Mouse (Mus musculus) forebrain, embryonic 15.5 days (tissue): ENCODE results near the gene Ntm. TPM values are rescaled to one million over a fixed set of nuclear protein-coding genes. Genes with fewer than 3 reads are reported as not detected.

ENCODE experiments used
- ATAC-seq: fragments of 200-750 bp; cut with Nextera tagmentation; replicated peaks from 2 replicates; pipeline ENCODE4 v1.8.0; 2017; ENCODE audit warnings: mild to moderate bottlenecking, moderate TSS enrichment, moderate library complexity
- H3K27ac ChIP-seq: fragments of 300-500 bp; sonication (generic); replicated peaks from 2 replicates; pipeline ENCODE4 v1.5.1; 2015; ENCODE audit warnings: mild to moderate bottlenecking, inconsistent platforms
- H3K27me3 ChIP-seq: fragments of 300-500 bp; sonication (generic); 2 replicates; pipeline ENCODE4 v1.6.1; 2015; ENCODE audit warnings: inconsistent platforms
- H3K36me3 ChIP-seq: fragments of 300-500 bp; sonication (generic); 2 replicates; pipeline ENCODE4 v1.6.1; 2015; ENCODE audit warnings: mild to moderate bottlenecking, inconsistent platforms
- H3K4me1 ChIP-seq: fragments of 300-500 bp; sonication (generic); 2 replicates; pipeline ENCODE4 v1.6.1; 2015; ENCODE audit warnings: inconsistent platforms
- H3K4me2 ChIP-seq: fragments of 300-500 bp; sonication (generic); replicated peaks from 2 replicates; pipeline ENCODE4 v1.6.1; 2015; ENCODE audit warnings: mild to moderate bottlenecking, inconsistent platforms
- H3K4me3 ChIP-seq: fragments of 300-500 bp; sonication (generic); 2 replicates; pipeline ENCODE4 v1.5.1; 2015; ENCODE audit warnings: mild to moderate bottlenecking, inconsistent platforms
- H3K9ac ChIP-seq: fragments of 300-500 bp; sonication (generic); replicated peaks from 2 replicates; pipeline ENCODE4 v1.6.1; 2015; ENCODE audit warnings: mild to moderate bottlenecking, inconsistent platforms
- H3K9me3 ChIP-seq: fragments of 300-500 bp; sonication (generic); 2 replicates; pipeline ENCODE4 v1.6.1; 2016; ENCODE audit warnings: inconsistent platforms
- WGBS: fragments of 180-500 bp; shearing (Covaris S2); methylation state at CpG from one replicate; pipeline ENCODE4 v1.1.7; 2015; ENCODE audit warnings: mixed read lengths; 5-methylcytosine and 5-hydroxymethylcytosine counted together
- polyA plus RNA-seq: library from polyadenylated mRNA; unstranded; fragments of >200 nt; fragmentation: Nextera tagmentation; extraction: Ambion mirVana; gene quantifications from 2 replicates; pipeline ENCODE4 v1.2.1, GENCODE M21; 2015

The Ntm gene
- polyA plus RNA-seq, 1 experiment from 2014 or later = 98.7 TPM

GRCm38 (mm10) chr9:29585746-29586380 is 377.1 kb downstream of the Ntm start:
- H3K4me1 ChIP-seq = peaks cover 12% of the 10 kb centered on the region
- no peak overlapping the region for H3K4me3 ChIP-seq
- no peak overlapping the region for H3K9ac ChIP-seq
- ATAC-seq = no peak
- no peaks in the 10 kb centered on the region for H3K36me3 ChIP-seq
- WGBS = 55% methylated on average over 8 of the region's 8 CpGs
- H3K9me3 ChIP-seq = no peaks in the 10 kb centered on the region
- no peak overlapping the region for H3K27ac ChIP-seq
- no peak overlapping the region for H3K4me2 ChIP-seq
- no peaks in the 10 kb centered on the region for H3K27me3 ChIP-seq

GRCm38 (mm10) chr9:29578226-29578625 is 384.7 kb downstream of the Ntm start:
- no peak for ATAC-seq
- WGBS = 70% methylated on average over 11 of the region's 11 CpGs
- Histone ChIP-seq H3K27me3 (no peaks in the 10 kb centered on the region), H3K4me3 (no peak overlapping the region), H3K36me3 (no peaks in the 10 kb centered on the region), H3K9ac (no peak overlapping the region), H3K27ac (no peak overlapping the region), H3K9me3 (no peaks in the 10 kb centered on the region), H3K4me1 (peaks cover 6% of the 10 kb centered on the region; the same call in 1 of the 2 replicates), H3K4me2 (no peak overlapping the region)

GRCm38 (mm10) chr9:29576051-29576533 is 386.8 kb downstream of the Ntm start:
- Histone ChIP-seq H3K4me2 (no peak overlapping the region), H3K4me1 (peaks cover 6% of the 10 kb centered on the region; the same call in 1 of the 2 replicates), H3K9ac (no peak overlapping the region), H3K27me3 (no peaks in the 10 kb centered on the region), H3K4me3 (no peak overlapping the region), H3K36me3 (no peaks in the 10 kb centered on the region), H3K9me3 (no peaks in the 10 kb centered on the region), H3K27ac (no peak overlapping the region)
- no peak for ATAC-seq
- WGBS = 19% methylated on average over 4 of the region's 4 CpGs

- Histone ChIP-seq H3K9ac (no peak overlapping the region), H3K4me2 (no peak overlapping the region), H3K36me3 (no peaks in the 10 kb centered on the region), H3K27ac (no peak overlapping the region), H3K4me3 (no peak overlapping the region), H3K27me3 (no peaks in the 10 kb centered on the region), H3K9me3 (no peaks in the 10 kb centered on the region), H3K4me1 (peaks cover 6% of the 10 kb centered on the region; the same call in 1 of the 2 replicates)
- no peak for ATAC-seq
- 71% methylated on average over 5 of the region's 5 CpGs for WGBS
These were observed 388.4 kb downstream of the Ntm start for GRCm38 (mm10) chr9:29574548-29574947.

- Histone ChIP-seq H3K9me3 (no peaks in the 10 kb centered on the region), H3K4me1 (no peaks in the 10 kb centered on the region), H3K27ac (no peak overlapping the region), H3K4me3 (no peak overlapping the region), H3K36me3 (no peaks in the 10 kb centered on the region), H3K9ac (no peak overlapping the region), H3K4me2 (no peak overlapping the region), H3K27me3 (no peaks in the 10 kb centered on the region)
- no peak for ATAC-seq
- WGBS = 73% methylated on average over 5 of the region's 5 CpGs
These were observed 394.4 kb downstream of the Ntm start for GRCm38 (mm10) chr9:29568571-29568970.

DNA sequence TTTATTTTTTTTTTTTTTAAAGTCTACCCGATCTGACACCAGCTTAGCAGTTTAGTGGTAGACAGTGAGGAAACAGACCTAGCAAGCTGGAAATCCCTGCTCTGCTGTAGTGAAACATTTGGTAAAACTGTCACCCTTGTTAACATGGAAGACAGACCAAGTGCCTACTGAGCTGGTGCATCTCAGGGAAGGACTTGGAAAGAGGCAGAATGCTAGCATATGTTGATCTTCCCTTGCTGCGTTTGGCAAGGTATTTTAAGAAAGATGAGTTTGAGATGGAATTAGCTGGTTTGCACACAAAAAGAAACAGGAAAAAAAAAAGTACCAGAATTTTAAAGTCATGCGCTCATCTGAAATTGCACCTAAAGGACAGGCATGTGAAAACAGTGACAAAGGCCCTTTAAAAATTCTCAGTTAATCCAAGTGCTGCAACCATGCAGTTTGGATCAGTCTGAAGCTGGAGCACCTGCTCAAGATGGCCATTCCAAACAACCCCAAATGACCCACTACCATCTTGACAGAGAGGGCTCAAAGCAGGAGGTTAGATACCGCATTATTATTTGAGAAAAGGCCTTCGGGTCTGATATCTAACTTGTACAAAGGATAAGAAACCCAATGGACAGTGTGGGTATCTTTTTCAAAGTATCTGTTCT is 400.4 kb downstream of the Ntm start:
- WGBS = 82% methylated on average over 5 of the region's 5 CpGs

DNA sequence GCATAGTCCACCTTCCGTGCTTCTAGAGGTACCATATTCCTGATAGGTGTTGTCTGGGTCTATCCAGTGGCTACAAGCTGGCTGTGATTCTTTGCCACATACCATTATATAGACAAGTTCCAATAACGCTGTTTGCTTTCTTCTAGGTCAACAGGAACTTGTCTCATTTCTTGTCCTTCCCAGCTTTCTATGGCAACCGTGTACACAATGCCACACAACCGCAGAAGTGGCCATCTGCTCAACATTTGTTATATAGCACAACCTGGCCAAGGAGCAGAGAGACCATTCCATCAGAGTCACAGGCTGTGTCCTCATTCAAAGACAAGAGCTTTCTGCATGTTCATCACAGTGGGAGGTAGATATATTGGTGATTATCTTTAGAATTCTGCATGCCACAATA is 404.0 kb downstream of the Ntm start:
- Histone ChIP-seq H3K36me3 (no peaks in the 10 kb centered on the region), H3K27me3 (no peaks in the 10 kb centered on the region), H3K4me2 (no peak overlapping the region), H3K9ac (no peak overlapping the region), H3K4me1 (no peaks in the 10 kb centered on the region), H3K9me3 (no peaks in the 10 kb centered on the region), H3K4me3 (no peak overlapping the region), H3K27ac (no peak overlapping the region)
- no peak for ATAC-seq
- WGBS = 89% methylated on average over 4 of the region's 4 CpGs

More for the DNA sequence above, 400.4 kb downstream of the Ntm start:
- H3K27me3 ChIP-seq = no peaks in the 10 kb centered on the region
- H3K9me3 ChIP-seq = no peaks in the 10 kb centered on the region
- H3K4me3 ChIP-seq = no peak overlapping the region
- no peak overlapping the region for H3K4me2 ChIP-seq
- H3K9ac ChIP-seq = no peak overlapping the region
- H3K4me1 ChIP-seq = no peaks in the 10 kb centered on the region
- H3K36me3 ChIP-seq = no peaks in the 10 kb centered on the region
- H3K27ac ChIP-seq = no peak overlapping the region
- no peak for ATAC-seq

- Histone ChIP-seq H3K27me3 (no peaks in the 10 kb centered on the region), H3K9ac (no peak overlapping the region), H3K4me2 (no peak overlapping the region), H3K4me3 (no peak overlapping the region), H3K4me1 (no peaks in the 10 kb centered on the region), H3K9me3 (no peaks in the 10 kb centered on the region), H3K27ac (no peak overlapping the region), H3K36me3 (no peaks in the 10 kb centered on the region)
- no peak for ATAC-seq
- 75% methylated on average over 8 of the region's 8 CpGs for WGBS
These were observed 412.4 kb downstream of the Ntm start for GRCm38 (mm10) chr9:29550582-29550981.

DNA sequence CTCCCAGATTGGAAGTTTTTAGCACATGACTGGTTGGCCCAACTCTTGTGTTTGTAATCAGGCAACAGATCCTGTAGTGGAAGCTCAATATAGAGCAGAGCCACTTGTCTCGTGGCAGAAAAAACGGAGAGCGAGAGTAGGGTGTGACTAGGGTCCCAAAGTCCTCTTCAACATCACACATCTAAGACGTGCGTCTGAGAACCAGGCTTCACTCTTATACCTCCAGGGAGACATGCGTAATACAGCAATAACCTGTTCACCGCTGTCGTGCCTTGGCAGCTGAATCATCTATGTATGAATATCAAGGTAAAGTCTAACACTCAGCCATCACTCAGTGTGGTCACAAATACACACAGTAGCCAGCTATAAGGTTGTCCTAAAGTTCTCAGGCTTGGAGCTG is 412.8 kb downstream of the Ntm start:
- Histone ChIP-seq H3K27ac (no peak overlapping the region), H3K4me3 (no peak overlapping the region), H3K27me3 (no peaks in the 10 kb centered on the region), H3K36me3 (no peaks in the 10 kb centered on the region), H3K4me2 (no peak overlapping the region), H3K4me1 (no peaks in the 10 kb centered on the region), H3K9me3 (no peaks in the 10 kb centered on the region), H3K9ac (no peak overlapping the region)
- ATAC-seq = no peak
- WGBS = 93% methylated on average over 8 of the region's 8 CpGs

DNA sequence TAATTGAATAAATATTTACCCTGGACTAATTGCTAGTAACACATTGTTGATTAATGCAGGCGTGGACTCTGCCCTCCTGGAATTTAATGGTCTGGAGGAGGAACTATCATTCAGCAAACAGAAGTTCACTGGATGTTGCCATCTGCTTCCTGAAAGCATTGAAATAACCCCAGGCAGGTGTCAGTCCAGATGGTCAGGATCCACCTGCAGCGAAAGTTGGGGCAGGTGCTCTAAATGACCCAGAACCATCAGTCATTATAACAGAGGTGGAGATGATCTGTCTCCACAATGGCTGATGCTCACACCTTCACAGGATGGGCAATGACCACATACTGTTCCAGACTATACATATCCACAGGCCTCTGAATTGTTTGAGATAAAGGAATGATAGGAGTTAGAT is 426.5 kb downstream of the Ntm start:
- WGBS = 78% methylated on average over 2 of the region's 2 CpGs

DNA sequence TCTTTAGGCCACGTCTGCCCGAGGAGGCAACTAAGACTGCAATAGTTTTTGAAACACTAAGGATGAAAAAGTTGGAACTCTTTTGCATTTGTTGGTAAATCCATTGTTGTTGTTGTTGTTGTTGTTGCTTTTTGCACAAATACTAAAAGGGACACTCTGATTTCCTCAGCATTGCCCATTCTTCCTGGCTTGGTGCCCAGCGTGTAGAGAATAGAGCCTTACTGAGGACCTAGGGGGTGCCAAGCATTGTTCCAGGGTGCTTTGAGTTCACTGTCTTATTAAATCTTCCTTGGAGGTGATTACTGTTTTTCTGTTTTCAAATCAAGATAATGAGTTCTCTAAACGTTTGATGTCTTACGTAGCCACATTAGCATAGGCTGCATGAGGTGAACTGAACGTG is 428.2 kb downstream of the Ntm start:
- H3K9ac ChIP-seq = no peak overlapping the region
- H3K27ac ChIP-seq = no peak overlapping the region
- H3K4me2 ChIP-seq = no peak overlapping the region
- no peaks in the 10 kb centered on the region for H3K36me3 ChIP-seq
- H3K4me1 ChIP-seq = peaks cover 21% of the 10 kb centered on the region
- WGBS = 19% methylated on average over 6 of the region's 6 CpGs
- ATAC-seq = no peak
- H3K9me3 ChIP-seq = no peaks in the 10 kb centered on the region
- H3K27me3 ChIP-seq = no peaks in the 10 kb centered on the region
- H3K4me3 ChIP-seq = no peak overlapping the region

More for the DNA sequence above, 426.5 kb downstream of the Ntm start:
- Histone ChIP-seq H3K4me1 (peaks cover 21% of the 10 kb centered on the region), H3K36me3 (no peaks in the 10 kb centered on the region), H3K4me2 (no peak overlapping the region), H3K9me3 (no peaks in the 10 kb centered on the region), H3K4me3 (no peak overlapping the region), H3K27me3 (no peaks in the 10 kb centered on the region), H3K27ac (no peak overlapping the region), H3K9ac (no peak overlapping the region)
- ATAC-seq = no peak

GRCm38 (mm10) chr9:29534304-29534703 is 428.6 kb downstream of the Ntm start:
- ATAC-seq = no peak

More at GRCm38 (mm10) chr9:29534304-29534703, 428.6 kb downstream of the Ntm start:
- Histone ChIP-seq H3K9me3 (no peaks in the 10 kb centered on the region), H3K27me3 (no peaks in the 10 kb centered on the region), H3K36me3 (no peaks in the 10 kb centered on the region), H3K4me3 (no peak overlapping the region), H3K9ac (no peak overlapping the region), H3K27ac (no peak overlapping the region), H3K4me1 (peaks cover 21% of the 10 kb centered on the region), H3K4me2 (no peak overlapping the region)
- 16% methylated on average over 7 of the region's 7 CpGs for WGBS
